Mouse (Mus musculus): ENCODE measurements at regions not wholly inside any gene's neighbourhood (a gene's known extent, or its start where the extent isn't known, plus 50 kb on each side); places are given as distances from the start of the nearest gene placed in this dataset.

- TF ChIP-seq CTCF (IDR thresholded peaks at IDR 0.05) (no peak), EP300 (IDR thresholded peaks at IDR 0.05) (no peak)
Measured at GRCm38 (mm10) chr3:147196626-147197025, 344.5 kb downstream of the Ttll7 start.
